Mouse (Mus musculus) forebrain, embryonic 15.5 days (tissue): ENCODE data around the gene Fen1. TPM values are rescaled to one million over a fixed set of nuclear protein-coding genes. Genes with fewer than 3 reads are reported as not detected.

Experiments used
- ATAC-seq: fragments of 200-750 bp; cut with Nextera tagmentation; replicated peaks from 2 replicates; pipeline ENCODE4 v1.8.0; 2017; ENCODE audit warnings: mild to moderate bottlenecking, moderate TSS enrichment, moderate library complexity
- H3K27ac ChIP-seq: fragments of 300-500 bp; sonication (generic); replicated peaks from 2 replicates; pipeline ENCODE4 v1.5.1; 2015; ENCODE audit warnings: mild to moderate bottlenecking, inconsistent platforms
- H3K27me3 ChIP-seq: fragments of 300-500 bp; sonication (generic); 2 replicates; pipeline ENCODE4 v1.6.1; 2015; ENCODE audit warnings: inconsistent platforms
- H3K36me3 ChIP-seq: fragments of 300-500 bp; sonication (generic); 2 replicates; pipeline ENCODE4 v1.6.1; 2015; ENCODE audit warnings: mild to moderate bottlenecking, inconsistent platforms
- H3K4me1 ChIP-seq: fragments of 300-500 bp; sonication (generic); 2 replicates; pipeline ENCODE4 v1.6.1; 2015; ENCODE audit warnings: inconsistent platforms
- H3K4me2 ChIP-seq: fragments of 300-500 bp; sonication (generic); replicated peaks from 2 replicates; pipeline ENCODE4 v1.6.1; 2015; ENCODE audit warnings: mild to moderate bottlenecking, inconsistent platforms
- H3K4me3 ChIP-seq: fragments of 300-500 bp; sonication (generic); 2 replicates; pipeline ENCODE4 v1.5.1; 2015; ENCODE audit warnings: mild to moderate bottlenecking, inconsistent platforms
- H3K9ac ChIP-seq: fragments of 300-500 bp; sonication (generic); replicated peaks from 2 replicates; pipeline ENCODE4 v1.6.1; 2015; ENCODE audit warnings: mild to moderate bottlenecking, inconsistent platforms
- H3K9me3 ChIP-seq: fragments of 300-500 bp; sonication (generic); 2 replicates; pipeline ENCODE4 v1.6.1; 2016; ENCODE audit warnings: inconsistent platforms
- WGBS: fragments of 180-500 bp; shearing (Covaris S2); methylation state at CpG from one replicate; pipeline ENCODE4 v1.1.7; 2015; ENCODE audit warnings: mixed read lengths; 5-methylcytosine and 5-hydroxymethylcytosine counted together
- microRNA-seq: library from miRNA; unstranded; fragments of <30 nt; microRNA quantifications from one replicate; pipeline ENCODE4, GENCODE M21; 2016
- polyA plus RNA-seq: library from polyadenylated mRNA; unstranded; fragments of >200 nt; fragmentation: Nextera tagmentation; extraction: Ambion mirVana; gene quantifications from 2 replicates; pipeline ENCODE4 v1.2.1, GENCODE M21; 2015

Gene Fen1
- polyA plus RNA-seq, 1 experiment from 2014 or later, result 54.7 TPM

GRCm38 (mm10) chr19:10149189-10149588, 54.8 kb downstream of the Fen1 start:
- H3K4me1 ChIP-seq, result no peaks in the 10 kb centered on the region
- WGBS, result 54% methylated on average over 3 of the region's 3 CpGs
- H3K9me3 ChIP-seq, result no peaks in the 10 kb centered on the region
- H3K36me3 ChIP-seq, result no peaks in the 10 kb centered on the region
- ATAC-seq, result no peak
- no peak overlapping the region for H3K9ac ChIP-seq
- no peak overlapping the region for H3K27ac ChIP-seq
- no peak overlapping the region for H3K4me2 ChIP-seq
- H3K4me3 ChIP-seq, result no peak overlapping the region
- no peaks in the 10 kb centered on the region for H3K27me3 ChIP-seq

Small RNA genes lying within 50 kb of the gene (microRNA-seq; reads per million reads assigned to microRNA genes)
- 1.1 reads per million for gene Mir6993

Other genes with a start within 250 kb of the Fen1 start
- gene Fth1, start 223.6 kb downstream of the Fen1 start, polyA plus RNA-seq, result 1,475 and 1,516 TPM in 2 replicates
- 1.2 and 1.3 TPM in 2 replicates for gene Best1, start 202.5 kb downstream of the Fen1 start, polyA plus RNA-seq
- gene Rab3il1, start 202.5 kb downstream of the Fen1 start, polyA plus RNA-seq, result 17.3 and 17.9 TPM in 2 replicates
- 14.0 and 15.3 TPM in 2 replicates for gene Fads3, start 162.6 kb downstream of the Fen1 start, polyA plus RNA-seq
- 164 and 166 TPM in 2 replicates for gene Fads2, start 102.4 kb downstream of the Fen1 start, polyA plus RNA-seq
- gene Fads1, start 21.3 kb downstream of the Fen1 start, polyA plus RNA-seq, result 158 and 166 TPM in 2 replicates
- 397 and 403 TPM in 2 replicates for gene Tmem258, start 155 bp downstream of the Fen1 start, polyA plus RNA-seq
- gene Myrf, start 36.6 kb upstream of the Fen1 start, polyA plus RNA-seq, result 0.18 and 0.26 TPM in 2 replicates
- gene Dagla, start 100.7 kb upstream of the Fen1 start, polyA plus RNA-seq, result 6.7 and 6.8 TPM in 2 replicates
- 8.9 and 10.3 TPM in 2 replicates for gene Syt7, start 184.9 kb upstream of the Fen1 start, polyA plus RNA-seq